Mouse (Mus musculus) gastrocnemius, adult 8-10 months (tissue): ENCODE data around the gene Hrct1. TPM values are rescaled to one million over a fixed set of nuclear protein-coding genes. Genes with fewer than 3 reads are reported as not detected.

Experiments used
- DNase-seq, 2 experiments: peaks; one replicate each; pipeline ENCODE4 v3.0.0; 2022; ENCODE audit warnings: low spot score in 2 of 2
- total RNA-seq, 4 experiments: library from RNA; stranded (reverse); gene quantifications; 2 replicates each; pipeline ENCODE4 v1.2.4; 2022

The Hrct1 gene
- total RNA-seq, result 1 to 10 TPM in 3 of 4 experiments, under 1 TPM in 1; 0.73 to 2.9 (median 1.7) TPM

GRCm38 (mm10) chr4:43726995-43727394 lies at the start of gene Hrct1:
Gene Hrct1, plus strand, starts transcription at chr4:43727188.
- DNase-seq, result peak; percentile 66 to 79

- DNase-seq, result no peak
Measured at GRCm38 (mm10) chr4:43678541-43678940, 48.4 kb upstream of the Hrct1 start.

GRCm38 (mm10) chr4:43679416-43680043 lies 47.5 kb upstream of the Hrct1 start:
- peak; percentile 72 to 76 for DNase-seq

GRCm38 (mm10) chr4:43690021-43690420 lies 37.0 kb upstream of the Hrct1 start:
- DNase-seq, result no peak

GRCm38 (mm10) chr4:43691026-43691425 lies 36.0 kb upstream of the Hrct1 start:
- no peak for DNase-seq

- DNase-seq, result peak in 1 of 2 experiments; percentile 25
Measured at GRCm38 (mm10) chr4:43693806-43694241, 33.2 kb upstream of the Hrct1 start.

GRCm38 (mm10) chr4:43694439-43695248 lies 32.3 kb upstream of the Hrct1 start:
- no peak for DNase-seq

GRCm38 (mm10) chr4:43695249-43695671 lies 31.7 kb upstream of the Hrct1 start:
- peak; percentile 36 to 66 for DNase-seq

GRCm38 (mm10) chr4:43696561-43696960 lies 30.4 kb upstream of the Hrct1 start:
- no peak for DNase-seq

GRCm38 (mm10) chr4:43700707-43701106 lies 26.3 kb upstream of the Hrct1 start, which contains the start of gene Olfr70:
Gene Olfr70, minus strand, starts transcription at chr4:43700807.
- no peak for DNase-seq

GRCm38 (mm10) chr4:43703439-43703838 lies 23.5 kb upstream of the Hrct1 start:
- no peak for DNase-seq

GRCm38 (mm10) chr4:43703851-43704250 lies 23.1 kb upstream of the Hrct1 start:
- DNase-seq, result no peak

- DNase-seq, result no peak
Measured at GRCm38 (mm10) chr4:43705991-43706390, 21.0 kb upstream of the Hrct1 start.

GRCm38 (mm10) chr4:43709869-43710268 lies 17.1 kb upstream of the Hrct1 start, which contains the start of gene Olfr71:
Gene Olfr71, minus strand, starts transcription at chr4:43710255.
- no peak for DNase-seq

- DNase-seq, result peak; percentile 67 to 69
Measured at GRCm38 (mm10) chr4:43711821-43712220, 15.2 kb upstream of the Hrct1 start.

- DNase-seq, result no peak
Measured at GRCm38 (mm10) chr4:43713652-43714219, 13.3 kb upstream of the Hrct1 start.

GRCm38 (mm10) chr4:43720491-43721228 lies 6.3 kb upstream of the Hrct1 start:
- no peak for DNase-seq

- no peak for DNase-seq
Measured at GRCm38 (mm10) chr4:43722191-43722590, 4.8 kb upstream of the Hrct1 start.

GRCm38 (mm10) chr4:43724764-43725163 lies 2.2 kb upstream of the Hrct1 start:
- DNase-seq, result no peak

- no peak for DNase-seq
Measured at GRCm38 (mm10) chr4:43726228-43726993, 577 bp upstream of the Hrct1 start.
